Mouse (Mus musculus): ENCODE data around the gene Polr2j. TPM values are rescaled to one million over a fixed set of nuclear protein-coding genes. Genes with fewer than 3 reads are reported as not detected.

The Polr2j gene
- 121 TPM in 2 replicates for polyA plus RNA-seq (2012; rRNA removed)

- peak; percentile 89 to 99 for DNase-seq (ENCODE audit: extremely low spot score in 1 of 2, low spot score in 1 of 2)
Measured at GRCm38 (mm10) chr5:136115891-136116783, at the start of gene Polr2j. TSS of gene Polr2j (plus strand) at chr5:136116631.

GRCm38 (mm10) chr5:136069411-136069810 is 47.0 kb upstream of the Polr2j start:
- DNase-seq (ENCODE audit: extremely low spot score in 1 of 2, low spot score in 1 of 2), result no peak

- no peak for DNase-seq (ENCODE audit: extremely low spot score in 1 of 2, low spot score in 1 of 2)
Measured at GRCm38 (mm10) chr5:136073051-136073450, 43.4 kb upstream of the Polr2j start.

GRCm38 (mm10) chr5:136073526-136073925 is 42.9 kb upstream of the Polr2j start:
- no peak for DNase-seq (ENCODE audit: extremely low spot score in 1 of 2, low spot score in 1 of 2)

GRCm38 (mm10) chr5:136075076-136075475 is 41.4 kb upstream of the Polr2j start:
- DNase-seq (ENCODE audit: extremely low spot score in 1 of 2, low spot score in 1 of 2), result no peak

- DNase-seq (ENCODE audit: extremely low spot score in 1 of 2, low spot score in 1 of 2), result peak in 1 of 2 experiments; percentile 15
Measured at GRCm38 (mm10) chr5:136076284-136076683, 40.1 kb upstream of the Polr2j start.

- DNase-seq (ENCODE audit: extremely low spot score in 1 of 2, low spot score in 1 of 2), result no peak
Measured at GRCm38 (mm10) chr5:136077001-136077550, 39.4 kb upstream of the Polr2j start.

GRCm38 (mm10) chr5:136078136-136078535 is 38.3 kb upstream of the Polr2j start:
- no peak for DNase-seq (ENCODE audit: extremely low spot score in 1 of 2, low spot score in 1 of 2)

GRCm38 (mm10) chr5:136082345-136082744 is 34.1 kb upstream of the Polr2j start:
- no peak for DNase-seq (ENCODE audit: extremely low spot score in 1 of 2, low spot score in 1 of 2)

- peak; percentile 89 to 95 for DNase-seq (ENCODE audit: extremely low spot score in 1 of 2, low spot score in 1 of 2)
Measured at GRCm38 (mm10) chr5:136083669-136084107, 32.7 kb upstream of the Polr2j start, which contains the start of gene Rasa4. TSS of gene Rasa4 (plus strand) at chr5:136083916.

GRCm38 (mm10) chr5:136084144-136084881 is 32.1 kb upstream of the Polr2j start:
- DNase-seq (ENCODE audit: extremely low spot score in 1 of 2, low spot score in 1 of 2), result no peak

GRCm38 (mm10) chr5:136084891-136085651 is 31.4 kb upstream of the Polr2j start:
- DNase-seq (ENCODE audit: extremely low spot score in 1 of 2, low spot score in 1 of 2), result no peak

- DNase-seq (ENCODE audit: extremely low spot score in 1 of 2, low spot score in 1 of 2), result no peak
Measured at GRCm38 (mm10) chr5:136086290-136086689, 30.1 kb upstream of the Polr2j start.

GRCm38 (mm10) chr5:136088821-136089575 is 27.4 kb upstream of the Polr2j start:
- no peak for DNase-seq (ENCODE audit: extremely low spot score in 1 of 2, low spot score in 1 of 2)

- no peak for DNase-seq (ENCODE audit: extremely low spot score in 1 of 2, low spot score in 1 of 2)
Measured at GRCm38 (mm10) chr5:136091927-136092326, 24.5 kb upstream of the Polr2j start.

- no peak for DNase-seq (ENCODE audit: extremely low spot score in 1 of 2, low spot score in 1 of 2)
Measured at GRCm38 (mm10) chr5:136094249-136095010, 22.0 kb upstream of the Polr2j start.

GRCm38 (mm10) chr5:136095089-136095488 is 21.3 kb upstream of the Polr2j start:
- DNase-seq (ENCODE audit: extremely low spot score in 1 of 2, low spot score in 1 of 2), result no peak

GRCm38 (mm10) chr5:136098536-136098935 is 17.9 kb upstream of the Polr2j start:
- DNase-seq (ENCODE audit: extremely low spot score in 1 of 2, low spot score in 1 of 2), result no peak

Measured in frontal cortex, adult 2 months (tissue).